Mouse (Mus musculus) spleen, postnatal 14 days (tissue): ENCODE results near the gene Hoxc10.

Source experiments
- DNase-seq, 2 experiments: peaks; one replicate each; pipeline ENCODE4 v3.0.0; 2021 to 2022; ENCODE audit warnings: low spot score in 2 of 2

Hoxc10 gene

GRCm38 (mm10) chr15:102966776-102967311 is at the start of gene Hoxc10:
Hoxc10 (plus strand) TSS chr15:102966796.
- no peak for DNase-seq

- no peak for DNase-seq
Measured at GRCm38 (mm10) chr15:102917972-102918572, 48.5 kb upstream of the Hoxc10 start.

DNA sequence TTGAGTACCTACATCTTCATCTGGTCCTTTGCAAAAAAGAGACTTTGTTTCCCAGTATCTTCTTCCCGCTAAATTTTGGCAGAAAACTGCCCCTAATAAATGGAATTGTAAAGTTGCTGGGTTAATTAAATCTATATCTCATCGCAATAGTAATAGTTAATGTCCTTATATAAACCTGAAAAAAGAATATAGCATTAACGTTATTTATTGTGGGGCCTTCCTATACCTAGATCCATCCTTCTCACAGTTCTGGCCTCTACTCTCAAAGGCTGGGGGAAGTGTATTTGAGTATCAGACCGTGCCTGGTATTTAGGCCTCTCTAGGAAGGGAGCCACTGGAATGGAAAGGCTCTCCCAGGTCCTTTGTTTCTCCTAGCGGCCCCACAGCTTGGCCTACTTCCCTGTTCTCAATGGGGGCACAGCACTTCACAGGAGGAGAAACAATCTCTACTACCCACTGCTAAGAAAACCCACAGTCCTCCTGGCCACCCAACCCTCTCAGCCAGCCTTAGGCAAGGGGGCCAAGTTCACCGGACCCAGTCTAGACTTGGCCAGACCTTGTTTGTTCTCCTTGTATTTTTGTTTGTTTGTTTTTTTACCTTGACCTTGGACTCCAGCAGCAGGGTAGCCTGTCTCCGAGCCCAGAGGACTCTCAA is 47.9 kb upstream of the Hoxc10 start:
- DNase-seq: no peak

- no peak for DNase-seq
Measured at GRCm38 (mm10) chr15:102919336-102920180, 47.0 kb upstream of the Hoxc10 start.

DNA sequence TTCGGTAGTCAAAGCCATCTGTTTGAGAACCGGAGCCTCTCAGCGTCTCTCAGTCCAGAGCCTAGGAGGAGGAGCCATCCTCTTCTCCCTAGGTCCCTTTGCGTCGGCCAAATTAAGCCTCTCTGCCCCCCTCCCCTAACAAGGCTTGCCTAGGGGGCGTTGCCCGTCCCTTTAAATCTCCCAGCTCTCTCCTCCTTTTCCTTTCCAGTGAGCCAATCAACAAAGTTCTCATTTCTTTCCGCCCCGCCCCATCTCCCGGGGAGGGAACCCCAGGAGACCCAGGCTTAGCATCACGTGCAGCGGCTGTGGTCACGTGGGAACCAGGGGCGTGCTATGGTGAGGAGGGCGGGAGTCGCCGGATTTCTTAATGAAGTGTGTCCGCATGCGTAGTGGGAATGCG is 46.0 kb upstream of the Hoxc10 start:
- DNase-seq: no peak

- DNase-seq: no peak
Measured at GRCm38 (mm10) chr15:102921053-102922011, 45.3 kb upstream of the Hoxc10 start, which contains the start of gene Hoxc13. Hoxc13 (plus strand) TSS chr15:102921103.

DNA sequence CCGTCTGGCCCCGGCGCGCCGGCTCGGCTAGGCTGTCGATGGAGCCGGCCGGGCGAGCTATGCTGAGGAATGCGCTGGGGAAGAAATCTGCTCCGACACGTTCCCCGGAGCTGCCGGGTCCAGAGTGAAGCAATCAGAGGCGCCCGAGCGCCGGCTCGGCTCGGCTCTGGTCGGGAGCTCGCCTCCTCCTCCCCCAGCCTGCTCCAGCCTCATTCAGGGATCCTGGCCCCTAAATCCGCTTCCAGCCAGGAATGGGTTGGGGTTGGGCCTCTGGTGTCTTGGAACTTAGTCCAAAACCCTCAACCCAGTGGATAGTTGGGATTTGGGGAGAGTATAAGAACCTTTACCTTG is 44.6 kb upstream of the Hoxc10 start:
- DNase-seq: no peak

- DNase-seq: no peak
Measured at GRCm38 (mm10) chr15:102922636-102923500, 43.7 kb upstream of the Hoxc10 start.

- DNase-seq: no peak
Measured at GRCm38 (mm10) chr15:102927032-102927645, 39.5 kb upstream of the Hoxc10 start.

DNA sequence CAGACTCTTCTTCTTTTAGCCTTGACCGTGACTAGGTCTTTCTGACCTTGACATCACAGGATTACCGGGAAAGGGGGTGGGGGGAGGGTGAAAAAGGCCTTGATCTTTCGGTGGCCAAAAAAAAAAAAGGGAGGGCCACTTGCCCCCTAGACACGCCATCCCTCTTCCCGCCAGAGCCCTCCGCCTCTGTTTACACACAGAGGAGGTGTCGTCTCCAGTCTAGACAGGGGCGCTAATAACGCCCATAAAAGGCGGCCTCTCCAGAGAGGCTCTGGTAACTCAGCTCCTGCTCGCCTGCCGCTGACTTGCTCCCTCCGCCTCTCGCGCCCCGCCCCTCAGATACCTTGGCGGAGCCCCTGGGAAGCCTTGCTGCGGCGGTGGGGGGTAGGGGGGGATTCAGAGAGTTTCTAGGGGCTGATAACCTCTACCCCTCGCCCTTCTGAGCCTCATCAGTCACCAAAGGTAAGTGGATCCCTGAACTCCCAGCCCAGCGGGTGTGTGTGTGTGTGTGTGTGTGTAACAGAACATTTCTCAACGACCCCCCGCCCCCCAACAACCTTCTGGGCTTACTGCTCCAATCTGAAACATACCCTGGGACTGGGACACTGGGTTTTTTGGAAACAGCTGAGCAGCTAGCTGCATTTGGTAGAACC is 34.8 kb upstream of the Hoxc10 start:
- no peak for DNase-seq

- no peak for DNase-seq
Measured at GRCm38 (mm10) chr15:102934438-102934837, 32.2 kb upstream of the Hoxc10 start.

DNA sequence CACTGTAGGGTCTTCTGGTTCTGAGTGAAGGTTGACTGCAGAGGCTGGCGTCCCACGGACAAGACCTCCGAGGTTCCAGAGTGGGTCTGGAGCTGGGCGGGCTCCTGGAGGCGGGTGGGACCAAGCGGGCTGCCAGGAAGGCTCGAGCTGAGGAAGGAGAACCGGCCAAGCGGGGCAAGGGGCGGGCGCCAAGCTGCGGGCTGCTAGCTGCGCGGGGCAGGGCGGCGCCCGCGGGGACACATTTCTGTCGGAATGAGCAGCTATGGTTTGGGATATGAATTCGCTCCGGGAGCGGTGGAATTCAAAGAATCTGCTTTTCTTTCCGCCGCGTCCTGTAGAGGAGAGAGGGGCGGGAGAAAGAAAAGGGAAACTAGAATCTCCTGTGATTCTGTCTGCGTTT is 31.7 kb upstream of the Hoxc10 start:
- no peak for DNase-seq

DNA sequence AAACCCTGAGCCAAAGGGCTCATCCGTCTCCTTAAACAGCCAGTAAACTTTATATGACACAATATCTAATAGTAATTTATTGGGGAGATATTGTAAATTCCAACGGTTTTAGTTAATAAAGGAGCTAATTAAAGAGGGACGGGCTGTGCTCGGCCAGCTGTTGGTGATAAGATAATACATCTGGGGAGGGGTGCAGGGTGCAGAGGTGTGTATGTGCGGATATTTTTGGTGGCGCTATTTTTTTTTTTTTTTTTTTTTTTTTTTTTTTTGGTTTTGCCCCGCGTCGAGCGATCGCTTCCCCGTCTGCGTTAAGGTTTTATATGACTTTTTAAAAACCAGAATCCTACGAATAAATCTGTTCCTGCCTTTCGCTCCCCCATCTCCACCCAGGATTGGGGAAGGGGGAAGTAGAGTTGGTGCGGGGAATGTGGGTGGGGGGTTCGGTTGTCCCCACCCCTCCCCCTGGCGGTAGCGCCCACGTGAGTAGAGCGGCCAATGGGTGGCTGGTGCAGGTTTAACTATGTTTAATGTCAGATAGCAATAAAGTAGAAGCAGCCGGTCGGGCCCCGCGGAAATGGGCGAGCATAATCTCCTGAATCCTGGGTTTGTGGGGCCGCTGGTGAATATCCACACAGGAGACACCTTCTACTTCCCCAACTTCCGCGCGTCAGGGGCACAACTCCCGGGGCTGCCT is 30.2 kb upstream of the Hoxc10 start, which contains the start of gene Hoxc12:
Gene Hoxc12, plus strand, starts transcription at position 479 of the 694 bp plus-strand sequence.
- no peak for DNase-seq

DNA sequence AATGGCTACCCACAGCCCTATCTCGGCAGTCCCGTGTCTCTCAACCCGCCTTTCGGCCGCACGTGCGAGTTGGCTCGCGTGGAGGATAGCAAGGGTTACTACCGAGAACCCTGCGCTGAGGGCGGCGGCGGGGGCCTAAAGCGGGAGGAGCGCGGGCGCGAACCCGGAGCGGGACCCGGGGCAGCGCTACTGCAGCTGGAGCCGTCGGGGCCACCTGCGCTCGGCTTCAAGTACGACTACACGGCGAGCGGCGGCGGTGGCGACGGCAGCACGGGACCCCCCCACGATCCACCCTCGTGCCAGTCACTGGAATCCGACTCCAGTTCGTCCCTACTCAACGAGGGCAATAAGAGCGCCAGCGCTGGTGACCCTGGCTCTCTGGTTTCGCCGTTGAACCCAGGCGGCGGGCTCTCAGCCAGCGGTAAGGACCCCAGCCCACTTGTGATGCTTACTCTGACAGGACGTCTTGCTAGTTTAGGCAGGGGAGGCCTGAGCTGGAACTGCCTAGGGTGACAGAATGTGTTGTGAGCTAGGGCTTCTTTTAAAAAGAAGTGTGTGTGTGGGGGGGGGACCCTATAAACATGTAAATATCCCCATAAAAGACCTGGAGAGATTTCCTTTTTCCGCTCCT is 29.4 kb upstream of the Hoxc10 start:
- no peak for DNase-seq

- DNase-seq: no peak
Measured at GRCm38 (mm10) chr15:102939256-102940155, 27.1 kb upstream of the Hoxc10 start.

DNA sequence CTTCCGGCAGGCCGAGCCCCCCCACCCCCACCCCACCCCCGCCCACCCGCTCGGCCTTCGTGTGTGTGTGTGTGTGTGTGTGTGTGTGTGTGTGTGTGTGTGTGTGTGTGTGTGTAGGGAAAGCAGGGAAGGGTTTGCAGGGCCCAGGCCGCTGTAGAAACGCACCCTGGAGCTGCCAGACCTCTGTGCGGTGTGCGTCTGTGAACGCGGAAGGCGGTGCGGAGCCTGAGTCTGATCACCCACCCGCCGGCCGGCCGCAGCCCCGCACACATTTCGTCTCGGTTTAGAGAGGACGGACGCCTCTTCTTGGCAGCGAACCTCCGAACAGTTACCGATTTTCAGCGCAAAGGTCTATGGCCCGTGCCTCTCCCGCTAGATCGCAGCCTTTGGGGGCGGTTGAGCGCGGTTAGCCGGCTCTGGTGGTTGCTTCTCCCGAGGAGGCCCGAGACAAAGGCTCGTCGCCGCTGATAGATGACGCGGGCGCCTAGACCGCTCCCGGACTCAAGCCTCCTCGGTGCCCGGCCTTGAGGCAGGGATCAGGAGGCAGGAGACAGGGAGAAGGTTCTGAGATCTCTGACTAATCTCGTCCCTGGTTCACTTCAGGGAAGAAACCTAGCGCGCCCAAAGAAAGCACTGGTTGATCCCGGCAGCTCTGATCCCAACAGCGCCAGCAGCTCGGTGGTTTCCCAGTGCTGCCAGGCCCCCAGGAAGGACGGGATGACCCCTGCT is 23.7 kb upstream of the Hoxc10 start:
- DNase-seq: no peak

DNA sequence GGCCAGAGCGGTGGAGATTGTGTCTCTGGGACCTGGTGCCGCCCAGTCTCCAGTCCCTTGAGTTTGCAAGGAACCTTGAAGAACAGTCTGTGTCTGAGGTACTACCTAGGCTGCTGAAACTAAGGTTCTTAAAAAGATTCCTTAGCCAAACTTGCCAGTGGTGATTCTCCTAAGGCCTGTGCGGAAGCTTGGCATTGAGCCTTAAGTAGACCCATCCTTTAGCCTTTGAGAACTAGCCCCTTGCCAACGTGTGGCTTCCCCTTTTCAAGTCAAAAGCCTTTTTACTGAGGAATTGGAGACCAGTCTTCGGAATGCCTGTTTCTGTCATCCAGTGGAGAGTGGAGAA is 23.2 kb upstream of the Hoxc10 start:
- no peak for DNase-seq
